Mouse (Mus musculus): ENCODE results near the gene Alkbh5. TPM values are rescaled to one million over a fixed set of nuclear protein-coding genes. Genes with fewer than 3 reads are reported as not detected.

Gene Alkbh5
- 32.3 and 33.5 TPM in 2 replicates for polyA plus RNA-seq (2014; fragmentation: Nextera tagmentation; extraction: Ambion mirVana)

DNA sequence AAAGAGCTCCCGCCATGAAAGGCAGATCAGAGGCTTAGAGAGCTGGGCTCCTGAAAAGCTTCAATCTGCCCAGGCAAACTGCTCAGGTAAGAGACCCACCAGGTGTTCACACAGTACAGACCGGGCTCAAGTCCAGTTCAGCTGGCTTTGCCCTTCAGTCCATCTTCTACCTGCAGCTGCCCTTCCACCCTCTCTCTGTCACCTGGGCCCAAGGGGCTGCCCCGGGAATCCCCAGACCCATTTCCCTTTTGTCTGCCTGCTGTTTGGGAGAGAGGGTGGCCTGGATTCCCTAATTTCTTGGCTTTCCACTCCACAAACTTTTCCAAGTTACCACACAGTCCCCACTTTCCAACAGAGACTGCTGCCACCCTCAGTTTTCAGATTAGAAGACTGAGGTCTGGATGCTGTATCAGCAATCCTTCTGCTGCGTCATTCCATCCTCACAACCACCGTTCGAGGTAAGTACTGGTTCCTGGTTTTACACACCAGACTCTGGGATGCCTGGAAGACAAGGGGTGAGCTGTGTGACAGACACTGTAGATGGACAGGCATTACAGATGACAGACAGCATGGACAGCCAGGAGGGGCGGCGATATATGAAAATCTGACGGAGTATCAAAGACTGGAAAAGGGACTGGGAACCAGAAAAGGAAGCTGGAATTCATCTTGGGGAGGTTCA, at the start of gene Alkbh5:
TSS of gene Alkbh5 (plus strand) at position 202 of the 679 bp plus-strand sequence.
- H3K9me3 ChIP-seq (ENCODE audit: low read depth, low read length) = no peaks in the 10 kb centered on the region
- TF ChIP-seq CTCF (IDR thresholded peaks at IDR 0.05; ENCODE audit: low read depth) = no peak

DNA sequence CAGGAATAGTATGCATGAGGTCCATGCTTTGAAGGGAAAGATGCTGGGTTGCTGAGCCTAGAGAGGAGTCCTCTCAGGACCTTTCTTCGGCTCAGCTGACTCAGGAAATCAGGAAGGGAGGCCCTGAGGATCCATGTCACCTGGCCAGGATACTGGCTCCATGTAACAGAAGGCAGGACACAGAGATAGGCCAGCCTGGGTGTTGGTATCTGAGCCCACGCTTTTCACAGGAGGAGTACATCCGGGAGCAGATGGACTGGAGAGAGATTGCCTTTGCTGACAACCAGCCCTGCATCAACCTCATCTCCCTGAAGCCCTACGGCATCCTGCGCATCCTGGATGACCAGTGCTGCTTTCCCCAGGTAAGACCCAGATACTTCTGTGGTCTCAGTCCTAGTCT, 43.5 kb upstream of the Alkbh5 start:
- TF ChIP-seq CTCF (IDR thresholded peaks at IDR 0.05; ENCODE audit: low read depth) = no peak
- Histone ChIP-seq H3K4me1 (ENCODE audit: insufficient read depth) (no peaks in the 10 kb centered on the region), H3K27me3 (ENCODE audit: insufficient read depth, low read length) (no peaks in the 10 kb centered on the region), H3K36me3 (ENCODE audit: insufficient read depth) (no peaks in the 10 kb centered on the region), H3K4me2 (no peak overlapping the region), H3K9ac (no peak overlapping the region), H3K27ac (ENCODE audit: low read depth) (no peak overlapping the region), H3K4me3 (ENCODE audit: low read depth, low read length) (no peak overlapping the region), H3K9me3 (ENCODE audit: low read depth, low read length) (no peaks in the 10 kb centered on the region)
- DNase-seq (no peak), ATAC-seq (ENCODE audit: insufficient read depth) (no peak)
- WGBS = 83% methylated on average over 5 of the region's 5 CpGs

More for the DNA sequence above, at the start of gene Alkbh5:
- 16% methylated on average over 9 of the region's 9 CpGs for WGBS
- peak within 1 kb of the TSS; percentile 98 for H3K4me3 ChIP-seq (ENCODE audit: low read depth, low read length)
- H3K9ac ChIP-seq = peak within 1 kb of the TSS; percentile 96
- DNase-seq (peak; percentile 59), ATAC-seq (ENCODE audit: insufficient read depth) (no peak)
- H3K27ac ChIP-seq (ENCODE audit: low read depth) = peak within 1 kb of the TSS; percentile 100
- peaks cover 23% of the 10 kb centered on the region for H3K36me3 ChIP-seq (ENCODE audit: insufficient read depth)
- H3K4me2 ChIP-seq = peak within 1 kb of the TSS; percentile 99
- H3K4me1 ChIP-seq (ENCODE audit: insufficient read depth) = peaks cover 15% of the 10 kb centered on the region
- no peaks in the 10 kb centered on the region for H3K27me3 ChIP-seq (ENCODE audit: insufficient read depth, low read length)

DNA sequence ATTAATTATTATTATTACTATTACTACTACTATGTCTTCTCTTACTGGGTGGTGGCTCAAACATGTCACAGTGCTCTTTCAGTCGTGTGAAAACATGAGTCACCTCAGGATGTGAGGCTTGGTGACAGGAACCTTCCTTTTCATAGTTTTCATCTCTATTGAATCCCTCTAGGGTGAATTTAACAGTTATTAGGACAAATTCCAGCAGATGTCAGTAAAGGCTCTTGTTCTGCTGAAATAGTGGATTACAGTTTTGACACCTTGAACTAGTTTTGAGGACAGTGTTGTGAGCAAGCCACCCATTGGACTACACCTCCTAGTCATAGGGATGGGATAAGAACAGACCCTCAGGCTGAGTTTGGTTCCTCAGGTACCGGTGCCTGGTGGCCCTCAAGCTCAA, 40.5 kb upstream of the Alkbh5 start:
- H3K9ac ChIP-seq = no peak overlapping the region
- WGBS = 60% methylated on average over 2 of the region's 2 CpGs
- no peak overlapping the region for H3K4me2 ChIP-seq
- no peaks in the 10 kb centered on the region for H3K4me1 ChIP-seq (ENCODE audit: insufficient read depth)
- TF ChIP-seq CTCF (IDR thresholded peaks at IDR 0.05; ENCODE audit: low read depth) = no peak
- H3K27me3 ChIP-seq (ENCODE audit: insufficient read depth, low read length) = no peaks in the 10 kb centered on the region
- no peaks in the 10 kb centered on the region for H3K36me3 ChIP-seq (ENCODE audit: insufficient read depth)
- H3K9me3 ChIP-seq (ENCODE audit: low read depth, low read length) = no peaks in the 10 kb centered on the region
- no peak overlapping the region for H3K4me3 ChIP-seq (ENCODE audit: low read depth, low read length)
- DNase-seq (peak; percentile 8), ATAC-seq (ENCODE audit: insufficient read depth) (no peak)
- no peak overlapping the region for H3K27ac ChIP-seq (ENCODE audit: low read depth)

DNA sequence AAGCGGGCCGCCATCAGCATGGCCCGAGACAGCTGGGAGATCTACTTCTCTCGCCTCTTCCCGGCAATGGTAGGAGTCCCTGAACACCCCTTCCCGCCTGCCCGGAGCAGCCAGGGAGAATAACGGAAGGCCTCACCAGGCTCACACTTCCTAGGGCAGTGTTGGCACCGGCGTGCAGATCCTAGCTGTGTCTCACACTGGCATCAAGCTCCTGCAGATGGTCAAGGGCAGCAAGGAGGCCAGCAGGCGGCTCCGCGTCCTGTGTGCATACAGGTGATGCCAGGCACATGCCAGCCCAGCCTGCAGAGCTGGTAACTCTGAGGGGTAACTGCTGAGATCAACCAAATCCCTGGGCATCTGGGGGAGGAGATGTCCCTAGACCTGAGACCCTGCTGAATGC, 28.9 kb upstream of the Alkbh5 start:
- Histone ChIP-seq H3K4me1 (ENCODE audit: insufficient read depth) (0 out of 2 replicates have a peak, but pooled peaks cover 3% of the 10 kb centered on the region), H3K27ac (ENCODE audit: low read depth) (no peak overlapping the region), H3K9ac (no peak overlapping the region), H3K4me2 (no peak overlapping the region), H3K9me3 (ENCODE audit: low read depth, low read length) (no peaks in the 10 kb centered on the region), H3K27me3 (ENCODE audit: insufficient read depth, low read length) (peaks cover 11% of the 10 kb centered on the region), H3K4me3 (ENCODE audit: low read depth, low read length) (no peak overlapping the region), H3K36me3 (ENCODE audit: insufficient read depth) (no peaks in the 10 kb centered on the region)
- WGBS = 68% methylated on average over 13 of the region's 13 CpGs
- no peak for TF ChIP-seq CTCF (IDR thresholded peaks at IDR 0.05; ENCODE audit: low read depth)
- ATAC-seq (ENCODE audit: insufficient read depth) = no peak
- no peak for DNase-seq

DNA sequence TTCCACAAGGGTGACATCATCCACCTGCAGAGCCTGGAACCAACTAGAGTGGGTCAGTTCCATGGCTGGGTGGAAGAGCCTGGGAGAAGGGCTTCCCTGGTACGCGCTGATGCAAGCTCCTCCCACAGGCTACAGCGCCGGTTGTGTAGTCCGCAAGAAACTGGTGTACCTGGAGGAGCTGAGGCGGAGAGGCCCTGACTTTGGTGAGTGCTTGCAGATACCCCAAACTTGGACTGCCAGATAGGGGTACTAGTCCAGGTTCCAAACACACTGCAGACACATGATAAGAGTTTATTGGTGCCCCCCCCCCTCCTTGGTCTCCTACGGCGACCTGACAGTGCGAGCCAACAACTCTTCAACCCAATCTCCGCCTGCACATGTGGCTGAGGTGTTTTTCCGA, 27.2 kb upstream of the Alkbh5 start:
- H3K4me1 ChIP-seq (ENCODE audit: insufficient read depth) = 0 out of 2 replicates have a peak, but pooled peaks cover 3% of the 10 kb centered on the region
- H3K4me3 ChIP-seq (ENCODE audit: low read depth, low read length) = peak overlapping the region; percentile 37
- ATAC-seq (ENCODE audit: insufficient read depth) (peak; percentile 52; the same call in 1 of the 2 replicates), DNase-seq (peak; percentile 31)
- WGBS = 5% methylated on average over 11 of the region's 11 CpGs
- no peaks in the 10 kb centered on the region for H3K36me3 ChIP-seq (ENCODE audit: insufficient read depth)
- no peaks in the 10 kb centered on the region for H3K9me3 ChIP-seq (ENCODE audit: low read depth, low read length)
- peak overlapping the region; percentile 74 for H3K4me2 ChIP-seq
- peaks cover 11% of the 10 kb centered on the region for H3K27me3 ChIP-seq (ENCODE audit: insufficient read depth, low read length)
- no peak for TF ChIP-seq CTCF (IDR thresholded peaks at IDR 0.05; ENCODE audit: low read depth)
- H3K9ac ChIP-seq = peak overlapping the region; percentile 36
- no peak overlapping the region for H3K27ac ChIP-seq (ENCODE audit: low read depth)

DNA sequence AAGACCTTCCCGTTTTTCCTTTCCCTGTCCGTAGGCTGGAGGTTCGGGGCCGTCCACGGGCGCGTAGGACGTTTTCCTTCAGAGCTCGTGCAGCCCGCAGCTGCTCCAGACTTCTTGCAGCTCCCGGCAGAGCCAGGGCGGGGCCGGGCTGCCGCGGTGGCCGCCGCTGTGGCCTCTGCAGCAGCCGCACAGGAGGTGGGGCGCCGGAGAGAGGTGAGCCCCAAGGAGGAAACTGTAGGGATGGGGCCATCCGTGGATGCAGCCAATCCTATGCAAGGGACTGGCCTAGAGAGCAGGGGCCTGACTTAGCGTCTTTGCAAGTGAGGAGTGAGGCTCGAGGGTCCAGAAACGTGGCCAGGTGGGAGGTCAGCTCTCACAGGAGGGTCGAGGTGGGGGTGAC, 26.7 kb upstream of the Alkbh5 start:
- Histone ChIP-seq H3K4me2 (peak overlapping the region; percentile 74), H3K4me3 (ENCODE audit: low read depth, low read length) (peak overlapping the region; percentile 37), H3K9me3 (ENCODE audit: low read depth, low read length) (no peaks in the 10 kb centered on the region), H3K4me1 (ENCODE audit: insufficient read depth) (0 out of 2 replicates have a peak, but pooled peaks cover 3% of the 10 kb centered on the region), H3K27me3 (ENCODE audit: insufficient read depth, low read length) (peaks cover 11% of the 10 kb centered on the region), H3K36me3 (ENCODE audit: insufficient read depth) (no peaks in the 10 kb centered on the region), H3K27ac (ENCODE audit: low read depth) (no peak overlapping the region), H3K9ac (peak overlapping the region; percentile 36)
- WGBS = under 1% methylated on average over 25 of the region's 25 CpGs
- 0 out of 2 replicates have a peak, but pooled peaks have one; percentile 65 for ATAC-seq (ENCODE audit: insufficient read depth)
- peak; percentile 48 for DNase-seq
- no peak for TF ChIP-seq CTCF (IDR thresholded peaks at IDR 0.05; ENCODE audit: low read depth)

DNA sequence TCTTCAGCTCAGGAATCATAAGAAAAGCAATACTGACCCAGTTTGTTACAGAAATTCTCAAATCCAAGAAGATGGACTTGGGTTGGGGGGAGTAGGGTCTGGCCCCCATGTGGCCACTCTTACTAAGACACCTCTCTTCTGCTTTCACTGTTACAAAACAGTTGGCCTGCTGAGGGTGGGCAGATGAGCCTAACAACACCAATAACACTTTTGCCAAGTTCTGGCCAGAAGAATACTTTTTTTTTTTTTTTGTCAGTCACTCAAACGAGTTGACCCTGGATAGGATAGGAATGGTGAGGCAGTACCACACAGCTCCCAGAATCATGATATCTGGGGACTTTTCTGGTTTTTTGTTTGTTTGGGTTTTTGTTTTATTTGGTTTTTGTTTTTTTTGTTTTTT, 24.3 kb upstream of the Alkbh5 start:
- Histone ChIP-seq H3K9me3 (ENCODE audit: low read depth, low read length) (no peaks in the 10 kb centered on the region), H3K27me3 (ENCODE audit: insufficient read depth, low read length) (peaks cover 11% of the 10 kb centered on the region), H3K4me1 (ENCODE audit: insufficient read depth) (0 out of 2 replicates have a peak, but pooled peaks cover 3% of the 10 kb centered on the region), H3K36me3 (ENCODE audit: insufficient read depth) (no peaks in the 10 kb centered on the region), H3K9ac (no peak overlapping the region), H3K4me2 (no peak overlapping the region), H3K4me3 (ENCODE audit: low read depth, low read length) (no peak overlapping the region), H3K27ac (ENCODE audit: low read depth) (no peak overlapping the region)
- WGBS = 75% methylated on average over 1 of the region's 1 CpGs
- DNase-seq (no peak), ATAC-seq (ENCODE audit: insufficient read depth) (no peak)
- TF ChIP-seq CTCF (IDR thresholded peaks at IDR 0.05; ENCODE audit: low read depth) = no peak
